Mouse (Mus musculus) liver, adult (tissue): Measurements from ENCODE around the gene Rela.

Experiments
- GATA4 ChIP-seq: IDR thresholded peaks from 2 replicates; pipeline ENCODE4 v1.6.1; 2014; ENCODE audit warnings: mild to moderate bottlenecking, low read length; ENCODE audit not compliant: insufficient replicate concordance

Gene Rela

DNA sequence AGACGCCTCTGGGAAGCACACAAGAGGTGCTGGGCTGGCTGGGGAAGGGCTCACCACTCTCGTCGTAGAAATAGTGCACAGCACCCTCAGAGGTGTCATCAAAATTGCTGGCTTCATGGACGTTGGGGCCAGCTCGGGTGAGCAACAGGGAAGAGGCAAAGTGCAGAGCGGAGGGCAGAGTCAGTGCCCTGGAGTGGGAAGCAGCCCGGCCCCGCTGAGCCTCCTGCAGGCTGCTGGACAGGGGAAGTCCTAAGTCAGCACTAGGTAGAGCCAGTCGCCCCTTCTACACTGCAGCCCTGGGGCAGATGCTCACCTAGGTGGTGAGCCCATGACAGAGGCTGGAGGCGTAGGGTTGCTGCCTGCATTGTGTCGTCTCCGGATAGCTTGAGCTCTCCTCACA, 47.0 kb downstream of the Rela start:
- TF ChIP-seq GATA4 = no peak

- TF ChIP-seq GATA4 = no peak
Measured at GRCm38 (mm10) chr19:5684985-5685384, 47.7 kb downstream of the Rela start.

GRCm38 (mm10) chr19:5685431-5685830, 48.1 kb downstream of the Rela start:
- no peak for TF ChIP-seq GATA4

- TF ChIP-seq GATA4 = no peak
Measured at GRCm38 (mm10) chr19:5685861-5686260, 48.6 kb downstream of the Rela start.

GRCm38 (mm10) chr19:5686437-5686836, 49.2 kb downstream of the Rela start:
- no peak for TF ChIP-seq GATA4

GRCm38 (mm10) chr19:5687738-5688137, 50.5 kb downstream of the Rela start:
- TF ChIP-seq GATA4 = no peak

DNA sequence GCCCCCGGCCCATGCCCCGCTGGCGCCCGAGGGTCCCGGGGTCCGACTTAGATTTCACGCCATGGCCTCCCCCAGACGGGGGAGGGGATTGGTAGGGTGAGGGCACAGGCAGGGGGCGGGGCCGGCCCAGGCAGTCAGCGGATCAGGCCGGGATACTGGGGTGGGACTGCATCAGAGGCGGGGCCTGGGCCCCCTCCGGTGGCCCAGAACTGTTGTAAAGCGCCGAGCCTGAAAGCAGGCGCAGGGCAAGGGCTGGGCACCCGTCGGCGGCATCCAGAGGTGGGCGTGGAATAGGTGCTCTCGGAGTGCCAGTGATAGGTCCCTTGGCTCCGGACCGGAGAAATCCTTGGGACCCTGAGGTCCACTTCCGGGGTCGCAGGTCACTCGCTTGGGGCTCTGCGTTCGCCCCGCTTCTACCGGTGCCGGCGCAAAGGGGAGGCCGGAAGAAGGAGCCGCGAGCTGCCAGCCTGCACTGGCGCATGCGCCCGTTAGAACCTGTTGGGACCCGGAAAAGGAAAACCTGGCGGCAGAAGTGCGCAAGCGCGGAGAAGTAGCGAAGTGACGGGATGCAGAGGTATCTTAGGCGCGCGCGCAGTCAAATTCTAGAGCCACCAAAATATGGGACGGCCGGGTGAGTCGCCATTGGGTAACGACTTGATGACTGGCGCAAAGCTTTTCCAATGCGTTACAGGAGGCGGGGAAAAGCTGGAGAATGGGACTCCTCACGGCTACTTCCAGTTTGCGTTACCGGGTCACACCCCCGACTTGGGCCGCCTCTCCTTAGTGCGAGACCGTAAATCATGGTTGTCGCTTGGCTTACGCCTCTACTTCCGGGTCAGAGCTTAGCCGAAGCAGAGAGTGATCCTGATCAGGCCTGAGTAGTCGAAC, 51.2 kb downstream of the Rela start, which contains the start of the genes Map3k11 and Pcnx3:
Gene Map3k11, plus strand, starts transcription at position 543 of the 888 bp plus-strand sequence.
Gene Pcnx3, minus strand, starts transcription at position 709 of the 888 bp plus-strand sequence.
- no peak for TF ChIP-seq GATA4

DNA sequence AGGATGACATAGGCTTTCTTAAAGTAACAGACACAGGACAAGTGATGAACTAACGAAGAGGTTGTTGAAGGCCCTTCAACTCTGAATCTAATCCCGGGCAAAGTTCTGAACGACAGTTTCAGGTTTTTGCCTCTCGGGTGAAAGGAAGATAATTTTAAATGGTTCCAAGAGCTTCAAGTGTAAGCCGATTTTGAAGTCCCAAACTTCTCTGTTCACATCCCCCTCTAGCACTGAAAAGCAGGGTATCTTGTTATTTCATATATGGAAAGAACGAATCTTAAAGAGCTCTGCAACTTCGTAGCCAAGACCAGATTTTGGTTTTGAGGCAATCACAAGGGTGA, 51.8 kb downstream of the Rela start:
- TF ChIP-seq GATA4 = no peak

DNA sequence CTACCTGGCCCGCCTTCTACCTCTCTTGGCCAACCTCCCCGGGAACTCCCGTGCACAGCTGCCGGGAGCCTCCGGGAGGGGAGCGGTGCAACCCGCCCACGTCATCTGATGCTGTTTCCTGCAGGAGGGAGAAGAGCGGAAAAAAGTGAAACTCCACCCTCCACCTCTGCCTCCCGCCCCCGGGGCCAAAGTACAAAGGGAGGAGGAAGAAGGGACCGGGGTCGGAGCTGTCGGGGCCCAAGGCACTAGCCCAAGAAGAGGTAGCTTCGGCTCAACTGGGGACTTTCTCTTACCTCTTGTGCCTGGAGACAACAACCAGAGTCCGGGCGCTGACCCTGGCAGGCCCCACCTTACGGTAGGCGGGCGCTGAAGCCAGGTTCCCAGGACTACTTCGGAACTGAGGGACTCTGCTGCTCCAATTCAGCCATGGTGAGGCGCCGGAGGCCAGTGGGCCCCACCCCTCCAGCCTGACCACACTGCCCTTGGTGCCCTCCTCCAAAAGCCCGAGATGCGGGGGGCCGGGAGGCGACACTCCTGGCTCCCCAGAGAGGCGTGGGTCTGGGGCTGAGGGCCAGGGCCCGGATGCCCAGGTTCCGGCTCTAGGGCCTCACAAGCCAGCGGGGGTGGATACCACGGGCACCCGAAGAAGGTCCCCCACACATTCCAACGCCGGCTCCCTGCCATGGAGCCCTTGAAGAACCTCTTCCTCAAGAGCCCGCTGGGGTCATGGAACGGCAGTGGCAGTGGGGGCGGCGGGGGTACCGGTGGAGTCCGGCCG, 52.5 kb downstream of the Rela start:
- peak; percentile 15; the same call in 1 of the 2 replicates for TF ChIP-seq GATA4

GRCm38 (mm10) chr19:5690343-5690735, 53.1 kb downstream of the Rela start:
- no peak for TF ChIP-seq GATA4

DNA sequence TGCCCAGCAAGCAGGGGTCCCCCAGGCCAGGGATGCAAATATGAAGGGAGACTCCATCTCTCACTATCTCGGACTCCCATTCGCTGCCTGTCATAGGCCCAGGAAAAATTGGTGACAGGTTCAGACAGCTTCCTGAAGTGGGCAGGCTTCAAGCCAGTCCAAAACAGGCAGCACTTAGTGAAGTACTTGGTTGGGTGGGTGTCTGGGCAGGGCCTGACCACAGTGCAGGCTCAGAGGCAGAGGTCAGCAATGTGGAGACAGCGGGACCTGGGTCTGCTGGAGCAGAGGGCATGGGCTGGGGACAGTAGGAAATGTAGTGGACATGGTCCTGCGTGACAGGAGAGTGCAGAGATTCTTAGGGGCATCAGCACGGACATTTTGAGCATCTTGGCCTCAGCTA, 54.3 kb downstream of the Rela start:
- no peak for TF ChIP-seq GATA4

- TF ChIP-seq GATA4 = 0 out of 2 replicates have a peak, but pooled peaks have one; percentile 14
Measured at GRCm38 (mm10) chr19:5692086-5692912, 55.0 kb downstream of the Rela start.

GRCm38 (mm10) chr19:5692913-5693396, 55.7 kb downstream of the Rela start:
- no peak for TF ChIP-seq GATA4

GRCm38 (mm10) chr19:5693801-5694200, 56.5 kb downstream of the Rela start:
- no peak for TF ChIP-seq GATA4

DNA sequence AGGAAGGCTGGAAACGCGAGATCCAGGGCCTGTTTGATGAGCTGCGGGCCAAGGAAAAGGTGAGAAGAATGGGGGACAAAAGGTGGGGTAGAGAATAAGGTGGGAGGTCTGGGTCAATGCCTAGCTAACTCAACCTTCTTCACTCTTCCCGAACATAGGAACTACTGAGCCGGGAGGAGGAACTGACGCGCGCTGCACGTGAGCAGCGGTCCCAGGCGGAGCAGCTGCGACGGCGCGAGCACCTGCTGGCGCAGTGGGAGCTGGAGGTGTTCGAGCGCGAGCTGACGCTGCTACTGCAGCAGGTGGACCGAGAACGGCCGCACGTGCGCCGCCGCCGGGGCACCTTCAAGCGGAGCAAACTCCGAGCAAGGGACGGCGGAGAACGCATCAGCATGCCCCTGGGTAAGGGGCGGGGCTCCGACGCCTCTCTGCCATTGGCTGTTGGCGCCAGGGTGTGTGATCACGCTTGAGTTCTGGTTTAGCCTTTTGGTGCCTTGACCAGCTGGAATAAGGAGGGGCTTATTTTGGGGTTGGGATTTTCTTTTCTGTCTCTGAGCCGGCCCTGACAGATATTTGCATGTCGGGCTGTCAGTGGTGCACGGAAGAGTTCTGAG, 58.7 kb downstream of the Rela start:
- TF ChIP-seq GATA4 = no peak
